39 mouse cellular contexts compared by ENCODE assay signal in the genomic region with DNA sequence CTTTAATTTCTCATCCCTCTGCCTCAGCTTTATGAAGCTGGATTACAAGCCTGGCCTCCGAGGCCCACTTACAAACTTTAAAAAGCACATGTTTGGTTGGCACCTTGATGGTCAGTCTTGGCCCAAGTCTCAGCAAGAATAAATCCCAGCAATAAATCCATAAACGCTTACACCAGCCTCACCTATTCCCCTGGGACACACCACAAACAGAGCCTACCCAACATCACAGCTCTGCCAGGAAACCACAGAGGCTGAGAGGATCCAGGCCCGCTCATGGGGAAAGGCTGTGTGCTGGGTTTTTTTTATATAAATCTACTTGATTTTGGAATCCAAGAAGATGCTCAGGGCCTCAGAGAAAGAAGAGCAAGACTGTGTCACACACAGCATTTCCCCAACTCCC. TPM values are rescaled to one million over a fixed set of nuclear protein-coding genes. Genes with fewer than 3 reads are reported as not detected.
DNase-seq lines count a peak whose midpoint lies in the region; ATAC-seq and TF ChIP-seq lines count a peak whose summit lies in the region.
"Had no signal": no experiment of that assay in that cellular context is flagged by ENCODE, and none has a peak within 500 bp of the region (broad histone marks: within the 10 kb centered on the region; RNA-seq: fewer than 3 reads in every experiment).

No protein-coding gene starts in this region.

- H3K27ac ChIP-seq in hindbrain, embryonic 13.5 days: no peak overlapping the region
- H3K27ac ChIP-seq in hindbrain, embryonic 14.5 days: no peak overlapping the region
- H3K27ac ChIP-seq in neural tube, embryonic 12.5 days: no peak overlapping the region
- H3K27ac ChIP-seq in thymus, adult 2 months (ENCODE audit: control insufficient read depth, insufficient read depth, low read length): no peak overlapping the region
- H3K27ac ChIP-seq: forebrain, embryonic 10.5 days; hindbrain, embryonic 10.5 days; hindbrain, postnatal 0 days; intestine, embryonic 15.5 days; liver, embryonic 12.5 days; macrophage; stomach, embryonic 15.5 days had no signal

- H3K4me3 ChIP-seq in hindbrain, embryonic 13.5 days: no peak overlapping the region
- no peak overlapping the region for H3K4me3 ChIP-seq in hindbrain, embryonic 14.5 days (replicated peaks; ENCODE audit: low read length)
- H3K4me3 ChIP-seq in neural tube, embryonic 12.5 days: no peak overlapping the region
- H3K4me3 ChIP-seq in thymus, adult 2 months (ENCODE audit: control insufficient read depth, insufficient read depth, low read length): no peak overlapping the region
- H3K4me3 ChIP-seq: forebrain, embryonic 10.5 days; hindbrain, embryonic 10.5 days; intestine, embryonic 15.5 days; liver, embryonic 12.5 days; stomach, embryonic 15.5 days had no signal

- peak overlapping the region; percentile 11; the same call in 1 of the 2 replicates for H3K9ac ChIP-seq in hindbrain, embryonic 13.5 days
- no peak overlapping the region for H3K9ac ChIP-seq in hindbrain, embryonic 14.5 days
- H3K9ac ChIP-seq in neural tube, embryonic 12.5 days: no peak overlapping the region
- H3K9ac ChIP-seq: intestine, embryonic 15.5 days; liver, embryonic 12.5 days; stomach, embryonic 15.5 days had no signal

- H3K36me3 ChIP-seq in hindbrain, embryonic 13.5 days: no peaks in the 10 kb centered on the region
- no peaks in the 10 kb centered on the region for H3K36me3 ChIP-seq in hindbrain, embryonic 14.5 days (replicated peaks; ENCODE audit: control insufficient read depth, insufficient read depth)
- no peaks in the 10 kb centered on the region for H3K36me3 ChIP-seq in neural tube, embryonic 12.5 days
- H3K36me3 ChIP-seq in thymus, adult 2 months (ENCODE audit: control insufficient read depth, insufficient read depth, low read length): no peaks in the 10 kb centered on the region
- H3K36me3 ChIP-seq: hindbrain, embryonic 10.5 days; intestine, embryonic 15.5 days; liver, embryonic 12.5 days; stomach, embryonic 15.5 days had no signal

- no peak for ATAC-seq in hindbrain, embryonic 13.5 days (ENCODE audit: low FRiP score)
- no peak for ATAC-seq in hindbrain, embryonic 14.5 days (ENCODE audit: low FRiP score)
- no peak for ATAC-seq in neural tube, embryonic 12.5 days (ENCODE audit: low FRiP score, low read depth)
- ATAC-seq: forebrain, embryonic 16.5 days; hindbrain, postnatal 0 days; intestine, embryonic 15.5 days; liver, embryonic 12.5 days; Patski had no signal

- H3K9me3 ChIP-seq in hindbrain, embryonic 13.5 days: no peaks in the 10 kb centered on the region
- no peaks in the 10 kb centered on the region for H3K9me3 ChIP-seq in hindbrain, embryonic 14.5 days (ENCODE audit: control insufficient read depth, low read length)
- H3K9me3 ChIP-seq in neural tube, embryonic 12.5 days: no peaks in the 10 kb centered on the region
- H3K9me3 ChIP-seq: forebrain, embryonic 10.5 days; hindbrain, embryonic 10.5 days; intestine, embryonic 15.5 days; liver, embryonic 12.5 days; stomach, embryonic 15.5 days had no signal

- DNase-seq in hindbrain, embryonic 14.5 days (ENCODE audit: low spot score): no peak
- no peak for DNase-seq in neural tube, embryonic 10.5 days (ENCODE audit: extremely low spot score, low spot score)
- DNase-seq in naive thymus-derived CD4-positive, alpha-beta T cell, adult 2 months (ENCODE audit: low read depth): peak; percentile 4
- DNase-seq in testis, postnatal 10 days (ENCODE audit: low spot score): no peak
- DNase-seq in thymus, adult 2 months: no peak
- DNase-seq: adrenal gland, postnatal 10 days; B cell, adult 2 months; cerebellum, adult 8-10 months; cerebellum, postnatal 25 days; gastrocnemius, postnatal 10 days; heart, postnatal 14 days; kidney, adult 8-10 months; kidney, postnatal 10 days; layer of hippocampus, postnatal 36 days; lung, adult 2 months; lung, postnatal 10 days; midbrain, embryonic 14.5 days; retina, postnatal 1 day; right cerebral cortex, postnatal 14 days; thymus, adult 18-20 months; thymus, postnatal 36 days had no signal

- 93% methylated on average over 3 of the region's 3 CpGs for WGBS in hindbrain, embryonic 13.5 days
- 84% methylated on average over 3 of the region's 3 CpGs for WGBS in hindbrain, embryonic 14.5 days
- WGBS in neural tube, embryonic 12.5 days: 79% methylated on average over 3 of the region's 3 CpGs
- 65% methylated on average over 3 of the region's 3 CpGs for WGBS in thymus, adult 2 months

- no peak for TF ChIP-seq POLR2A in thymus, adult 2 months (IDR thresholded peaks at IDR 0.05; ENCODE audit: control insufficient read depth, extremely low read depth, insufficient read depth, low read length, poor library complexity)

- H3K27me3 ChIP-seq in hindbrain, embryonic 13.5 days: no peaks in the 10 kb centered on the region
- H3K27me3 ChIP-seq in hindbrain, embryonic 14.5 days (ENCODE audit: control insufficient read depth, insufficient read depth, low read length): no peaks in the 10 kb centered on the region
- H3K27me3 ChIP-seq in neural tube, embryonic 12.5 days (replicated peaks): no peaks in the 10 kb centered on the region
- H3K27me3 ChIP-seq in thymus, adult 2 months (ENCODE audit: control insufficient read depth, insufficient read depth, low read length): no peaks in the 10 kb centered on the region
- H3K27me3 ChIP-seq: CH12.LX; intestine, embryonic 15.5 days; liver, embryonic 12.5 days; Patski; stomach, embryonic 15.5 days had no signal

- H3K4me1 ChIP-seq in hindbrain, embryonic 13.5 days (replicated peaks): peaks cover 59% of the 10 kb centered on the region
- peaks cover 22% of the 10 kb centered on the region for H3K4me1 ChIP-seq in hindbrain, embryonic 14.5 days (replicated peaks; ENCODE audit: control insufficient read depth, insufficient read depth, low read length)
- H3K4me1 ChIP-seq in neural tube, embryonic 12.5 days: peaks cover 39% of the 10 kb centered on the region
- peaks cover 22% of the 10 kb centered on the region for H3K4me1 ChIP-seq in thymus, adult 2 months (replicated peaks; ENCODE audit: control insufficient read depth, insufficient read depth, low read length)

- TF ChIP-seq CTCF in thymus, adult 2 months (IDR thresholded peaks at IDR 0.05; ENCODE audit: borderline replicate concordance, control insufficient read depth, extremely low read depth, insufficient read depth, low read length, poor library complexity): no peak

- no peak overlapping the region; the same call in 1 of the 2 replicates for H3K4me2 ChIP-seq in hindbrain, embryonic 13.5 days
- no peak overlapping the region for H3K4me2 ChIP-seq in hindbrain, embryonic 14.5 days (replicated peaks)
- H3K4me2 ChIP-seq in neural tube, embryonic 12.5 days (replicated peaks): peak overlapping the region; percentile 2; the same call in 1 of the 2 replicates
- H3K4me2 ChIP-seq: intestine, embryonic 15.5 days; liver, embryonic 12.5 days; stomach, embryonic 15.5 days had no signal

RNA-seq across cellular contexts. Expression of a gene that starts 2.9 kb away (rescaled TPM):
- 24.4 and 26.8 TPM in 2 replicates for polyA plus RNA-seq in hindbrain, embryonic 13.5 days (2015; fragmentation: Nextera tagmentation; extraction: Ambion mirVana)
- 36.2 and 38.1 TPM in 2 replicates for polyA plus RNA-seq in hindbrain, embryonic 14.5 days (2014; fragmentation: Nextera tagmentation; extraction: Ambion mirVana)
- 29.8 and 31.1 TPM in 2 replicates for polyA plus RNA-seq in neural tube, embryonic 12.5 days (2016; fragmentation: Nextera tagmentation; extraction: Ambion mirVana)
- polyA plus RNA-seq in thymus, adult 2 months (2012; rRNA removed): 39.8 and 55.7 TPM in 2 replicates

RNA-seq across cellular contexts. Expression of a gene that starts 14.5 kb away (rescaled TPM):
- polyA plus RNA-seq in hindbrain, embryonic 13.5 days (2015; fragmentation: Nextera tagmentation; extraction: Ambion mirVana): 372 and 374 TPM in 2 replicates
- polyA plus RNA-seq in hindbrain, embryonic 14.5 days (2014; fragmentation: Nextera tagmentation; extraction: Ambion mirVana): 389 and 391 TPM in 2 replicates
- polyA plus RNA-seq in neural tube, embryonic 12.5 days (2016; fragmentation: Nextera tagmentation; extraction: Ambion mirVana): 344 and 353 TPM in 2 replicates
- 103 and 113 TPM in 2 replicates for polyA plus RNA-seq in thymus, adult 2 months (2012; rRNA removed)

RNA-seq across cellular contexts. Expression of a gene that starts 31.5 kb away (rescaled TPM):
- polyA plus RNA-seq in hindbrain, embryonic 13.5 days (2015; fragmentation: Nextera tagmentation; extraction: Ambion mirVana): not detected in 2 replicates
- not detected in 2 replicates for polyA plus RNA-seq in hindbrain, embryonic 14.5 days (2014; fragmentation: Nextera tagmentation; extraction: Ambion mirVana)
- polyA plus RNA-seq in neural tube, embryonic 12.5 days (2016; fragmentation: Nextera tagmentation; extraction: Ambion mirVana): not detected in 2 replicates
- polyA plus RNA-seq in thymus, adult 2 months (2012; rRNA removed): 0.35 TPM in 1 of 2 replicates, not detected in the other
- polyA plus RNA-seq: embryonic facial prominence, embryonic 11.5 days; forebrain, embryonic 10.5 days; forebrain, embryonic 16.5 days; heart, embryonic 14.5 days; hindbrain, embryonic 10.5 days; hindbrain, postnatal 0 days; intestine, embryonic 15.5 days; large intestine, adult 2 months; limb, embryonic 11.5 days; liver, embryonic 12.5 days; lung, adult 2 months; macrophage; neural tube, embryonic 14.5 days; Patski; small intestine, adult 2 months; stomach, embryonic 15.5 days had no signal
